Mouse (Mus musculus) ovary, adult 18-20 months (tissue): ENCODE measurements at regions not wholly inside any gene's neighbourhood (a gene's known extent, or its start where the extent isn't known, plus 50 kb on each side); places are given as distances from the start of the nearest gene placed in this dataset.

Source experiments
- DNase-seq: peaks from one replicate; pipeline ENCODE4 v3.0.0; 2022; ENCODE audit warnings: low spot score, mixed read lengths

DNA sequence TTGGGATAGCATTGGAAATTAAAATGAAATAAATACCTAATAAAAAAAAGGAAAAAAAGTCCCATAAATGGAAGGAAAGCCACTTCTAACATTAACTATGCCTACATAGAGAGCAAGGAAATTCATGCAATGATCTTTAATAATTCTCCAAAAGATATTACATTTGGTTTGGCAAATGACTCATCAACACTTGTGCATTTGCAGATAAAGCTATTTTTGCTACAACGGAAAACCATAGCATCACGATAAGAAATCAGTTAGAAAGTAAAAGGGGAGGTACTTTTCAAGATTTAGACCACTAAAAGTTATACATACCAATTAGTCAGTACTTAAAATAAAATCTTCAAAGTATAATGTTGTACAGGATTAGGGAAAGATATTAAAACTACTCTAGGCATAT is 109.4 kb upstream of the Tom1l1 start:
- DNase-seq: no peak

DNA sequence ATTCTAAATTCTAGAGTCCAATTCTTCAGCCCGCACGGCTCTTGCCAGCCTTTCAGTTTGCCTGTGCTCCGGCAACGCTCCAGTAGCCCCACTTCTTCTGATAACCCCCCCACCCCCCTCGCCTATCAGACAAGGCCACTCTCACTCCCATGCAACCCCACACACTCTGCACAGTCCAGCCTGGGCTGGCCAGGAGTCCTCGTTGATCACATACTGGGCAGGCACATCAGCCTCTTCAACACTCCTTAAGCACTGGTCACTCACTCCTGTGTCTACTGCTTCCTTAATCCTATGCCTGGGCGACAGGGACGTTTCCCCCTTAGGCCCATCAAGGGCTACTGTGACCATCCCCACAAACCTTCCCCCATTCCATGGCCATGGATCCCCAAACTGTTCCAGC is 95.4 kb upstream of the Tom1l1 start:
- DNase-seq: no peak

DNA sequence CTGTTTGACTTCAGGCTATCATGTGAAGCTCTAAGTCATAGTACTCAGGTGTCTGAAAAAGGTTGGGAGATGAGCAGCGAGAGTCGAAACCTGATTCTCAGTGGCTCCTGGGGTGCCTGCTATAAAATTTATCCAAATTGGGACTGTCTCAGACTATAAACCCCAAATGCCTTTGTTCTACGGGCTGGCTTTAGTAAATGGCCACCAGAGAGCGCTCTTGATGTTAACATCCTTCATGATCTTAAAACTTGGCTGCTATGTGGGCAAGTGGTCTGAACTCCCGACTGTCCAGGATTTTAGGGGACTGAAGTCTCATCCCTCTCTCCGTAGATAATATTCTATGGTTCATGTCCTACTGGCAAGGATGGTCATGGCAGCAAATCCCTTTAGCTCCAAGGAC is 94.8 kb upstream of the Tom1l1 start:
- DNase-seq: peak; percentile 7

DNA sequence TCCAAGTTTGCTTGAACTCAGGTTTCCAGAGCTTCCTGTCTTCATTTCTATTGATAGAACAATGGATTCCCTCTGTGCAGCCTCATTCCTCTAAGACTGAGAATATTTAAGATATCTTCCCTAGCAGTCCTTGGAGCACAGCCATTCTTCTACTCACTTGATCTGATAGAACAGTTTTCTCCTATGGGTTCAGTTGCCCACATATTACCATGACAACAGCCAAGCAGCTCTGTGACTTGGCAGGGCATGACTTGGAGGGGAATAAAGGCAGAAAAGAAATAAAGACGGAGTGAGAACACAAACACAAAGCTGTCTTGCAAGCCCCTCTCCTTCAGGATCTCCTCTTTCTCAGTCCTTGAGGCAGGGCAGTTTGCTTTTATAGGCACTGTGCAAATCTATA is 87.6 kb upstream of the Tom1l1 start:
- no peak for DNase-seq

DNA sequence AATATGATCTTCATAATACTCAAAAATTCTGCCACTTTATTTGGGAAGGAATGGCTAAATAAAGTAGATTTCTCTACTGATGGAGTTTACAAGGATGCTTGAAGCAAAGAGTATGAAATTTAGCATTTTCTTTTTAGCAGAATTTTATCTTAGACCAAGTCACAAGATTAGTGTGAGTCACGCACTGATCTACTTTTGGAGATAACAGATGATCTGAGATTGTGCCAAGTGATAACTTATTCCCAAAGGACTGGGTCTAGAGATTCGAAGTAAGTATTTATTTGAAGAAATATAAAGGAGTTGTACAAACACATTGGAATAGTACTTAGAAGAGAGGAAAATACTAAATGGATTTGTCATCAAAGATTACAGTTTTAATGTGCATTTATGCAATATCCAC is 67.8 kb upstream of the Tom1l1 start:
- no peak for DNase-seq

DNA sequence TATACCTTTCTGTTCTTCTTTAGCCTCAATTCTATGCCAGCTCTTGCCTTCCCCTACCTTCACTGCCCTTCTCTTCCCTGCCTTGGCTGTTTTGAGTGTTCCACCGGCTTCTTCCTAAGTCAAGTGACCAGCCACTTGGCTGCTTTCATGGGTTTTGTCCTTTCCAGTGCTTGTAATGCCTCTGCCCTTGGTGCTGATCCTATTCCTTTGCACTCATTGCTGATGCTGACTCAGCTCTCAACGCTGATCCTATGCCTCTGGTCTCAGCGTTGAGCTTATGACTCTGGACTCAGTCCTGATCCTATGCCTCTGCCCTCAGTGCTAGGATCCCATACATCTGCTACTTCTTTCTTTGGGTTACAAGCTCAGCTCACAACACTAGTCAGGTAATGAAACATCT is 60.3 kb upstream of the Tom1l1 start:
- DNase-seq: no peak

DNA sequence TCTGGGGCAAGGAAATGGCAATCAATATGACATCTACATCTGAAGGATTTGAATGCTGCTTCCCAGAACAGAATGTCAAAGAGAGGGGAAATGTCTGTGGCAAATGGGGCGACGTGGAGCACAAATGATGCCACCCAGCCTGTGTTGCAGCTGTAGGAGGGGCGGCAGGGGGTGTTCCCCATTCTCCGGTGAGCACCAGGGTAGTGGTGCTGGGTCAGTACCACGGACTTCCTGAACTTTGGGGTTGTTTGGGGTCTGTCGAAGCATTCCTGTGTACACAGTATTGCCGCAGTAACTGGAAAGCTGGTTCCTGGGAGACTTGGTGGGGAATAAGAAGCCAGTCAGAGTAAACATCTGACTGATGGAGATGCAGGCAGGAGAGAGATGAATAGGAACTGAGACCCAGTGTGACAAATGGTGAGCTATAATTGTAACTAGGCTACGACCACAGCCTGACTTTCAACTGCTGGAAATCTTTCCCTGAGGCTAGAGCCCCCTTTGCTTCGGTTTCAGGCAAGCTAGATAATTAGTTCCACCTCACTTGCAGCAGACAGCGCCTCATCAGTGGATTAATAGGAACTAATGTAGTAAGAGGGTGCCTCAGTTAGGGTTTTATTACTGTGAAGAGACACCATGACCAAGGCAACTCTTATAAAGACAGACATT is 53.9 kb upstream of the Tom1l1 start:
- DNase-seq: no peak

DNA sequence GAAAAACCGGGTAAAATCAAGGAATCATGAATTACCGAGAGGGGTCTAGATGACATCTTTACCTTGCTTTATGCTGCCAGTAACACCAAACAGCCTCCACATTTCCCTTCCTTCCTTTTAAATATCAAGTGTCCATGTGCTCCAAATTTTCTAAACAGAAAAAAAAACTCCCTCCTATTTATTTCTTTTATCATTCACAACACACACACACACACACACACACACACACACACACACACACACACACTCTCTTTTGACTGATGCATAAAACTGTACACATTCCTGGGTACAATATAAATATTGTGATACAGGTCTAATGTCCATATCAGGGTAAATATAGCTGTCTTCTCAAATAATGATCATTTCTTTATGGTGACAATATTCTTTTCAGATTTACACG is 51.3 kb upstream of the Tom1l1 start:
- DNase-seq: no peak

DNA sequence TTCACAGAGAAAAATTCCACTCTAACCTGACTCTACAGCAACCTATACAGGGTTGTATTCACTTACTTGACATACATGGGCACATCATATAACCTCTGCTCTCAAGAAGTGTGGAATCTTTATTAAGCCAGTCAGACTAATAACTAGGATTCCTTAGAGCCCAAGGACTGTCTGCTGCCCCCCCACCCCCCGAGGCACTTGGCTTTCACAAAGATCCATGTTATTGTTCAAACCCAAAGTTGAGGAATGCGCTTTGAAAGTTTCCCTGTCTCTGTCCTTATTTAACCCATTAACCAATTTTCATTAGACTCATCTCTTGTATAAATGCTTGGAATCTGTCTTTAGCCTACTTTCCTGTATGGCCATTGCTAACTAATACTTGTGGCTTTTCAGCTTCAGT is 50.6 kb upstream of the Tom1l1 start:
- no peak for DNase-seq
